Mouse (Mus musculus) forebrain, postnatal 0 days (tissue): ENCODE measurements around the gene 4930516K23Rik. TPM values are rescaled to one million over a fixed set of nuclear protein-coding genes. Genes with fewer than 3 reads are reported as not detected.

Source experiments
- ATAC-seq: fragments of 200-750 bp; cut with Nextera tagmentation; 2 replicates; pipeline ENCODE4 v1.8.0; 2017; ENCODE audit warnings: mild to moderate bottlenecking, moderate library complexity
- DNase-seq: peaks from one replicate; pipeline ENCODE4 v3.0.0-alpha.2; 2015
- H3K27ac ChIP-seq: fragments of 300-500 bp; sonication (generic); 2 replicates; pipeline ENCODE4 v1.5.1; 2014; ENCODE audit warnings: low read depth, mild to moderate bottlenecking, antibody characterized with exemption, low read length, moderate library complexity, mixed read lengths
- H3K27me3 ChIP-seq: fragments of 300-500 bp; sonication (generic); 2 replicates; pipeline ENCODE4 v1.6.1; 2014; ENCODE audit warnings: mild to moderate bottlenecking, low read length, mixed read lengths; ENCODE audit not compliant: insufficient read depth
- H3K36me3 ChIP-seq: fragments of 300-500 bp; sonication (generic); 2 replicates; pipeline ENCODE4 v1.6.1; 2014; ENCODE audit warnings: mild to moderate bottlenecking, moderate library complexity; ENCODE audit not compliant: insufficient read depth
- H3K4me1 ChIP-seq: fragments of 300-500 bp; sonication (generic); 2 replicates; pipeline ENCODE4 v1.6.1; 2014; ENCODE audit warnings: antibody characterized with exemption; ENCODE audit not compliant: insufficient read depth
- H3K4me2 ChIP-seq: fragments of 300-500 bp; sonication (generic); 2 replicates; pipeline ENCODE4 v1.6.1; 2014; ENCODE audit warnings: low read depth, mild to moderate bottlenecking, moderate library complexity
- H3K4me3 ChIP-seq: fragments of 300-500 bp; sonication (generic); 2 replicates; pipeline ENCODE4 v1.5.1; 2014; ENCODE audit warnings: low read depth, low read length, mixed read lengths
- H3K9ac ChIP-seq: fragments of 300-500 bp; sonication (generic); 2 replicates; pipeline ENCODE4 v1.6.1; 2014; ENCODE audit warnings: mild to moderate bottlenecking
- H3K9me3 ChIP-seq: fragments of 300-500 bp; sonication (generic); 2 replicates; pipeline ENCODE4 v1.6.1; 2016; ENCODE audit warnings: low read length
- CTCF ChIP-seq: sonication (generic); IDR thresholded peaks from 2 replicates; pipeline ENCODE4 v1.5.1; 2016; ENCODE audit warnings: antibody characterized with exemption, control low read depth, low read depth
- WGBS: fragments of 180-500 bp; shearing (Covaris S2); extraction: QIAGEN DNeasy Blood & Tissue Kit; methylation state at CpG from one replicate; pipeline ENCODE4 v1.1.7; 2014; 5-methylcytosine and 5-hydroxymethylcytosine counted together
- polyA plus RNA-seq: library from polyadenylated mRNA; unstranded; fragments of >200 nt; fragmentation: Nextera tagmentation; extraction: Ambion mirVana; gene quantifications from 2 replicates; pipeline ENCODE4 v1.2.1, GENCODE M21; 2015
- total RNA-seq: library from RNA; depleted of rRNA; stranded (reverse); fragments of >200 nt; gene quantifications from 2 replicates; pipeline ENCODE4 v1.2.3, GENCODE M21; 2014; rRNA removed

The 4930516K23Rik gene
- total RNA-seq (not detected in 2 replicates), polyA plus RNA-seq (not detected in 2 replicates)

- 55% methylated on average over 2 of the region's 2 CpGs for WGBS
- TF ChIP-seq CTCF: no peak
- no peak within 1 kb of the TSS for H3K9ac ChIP-seq
- ATAC-seq: no peak
- no peak within 1 kb of the TSS for H3K4me2 ChIP-seq
- H3K36me3 ChIP-seq: no peaks in the 10 kb centered on the region
- H3K27ac ChIP-seq: no peak within 1 kb of the TSS
- H3K27me3 ChIP-seq: no peaks in the 10 kb centered on the region
- H3K9me3 ChIP-seq: no peaks in the 10 kb centered on the region
- H3K4me3 ChIP-seq: no peak within 1 kb of the TSS
- no peaks in the 10 kb centered on the region for H3K4me1 ChIP-seq
- DNase-seq: no peak
Observed at GRCm38 (mm10) chr7:104061345-104061744, at the start of gene 4930516K23Rik. 4930516K23Rik (minus strand) TSS chr7:104061445.

DNA sequence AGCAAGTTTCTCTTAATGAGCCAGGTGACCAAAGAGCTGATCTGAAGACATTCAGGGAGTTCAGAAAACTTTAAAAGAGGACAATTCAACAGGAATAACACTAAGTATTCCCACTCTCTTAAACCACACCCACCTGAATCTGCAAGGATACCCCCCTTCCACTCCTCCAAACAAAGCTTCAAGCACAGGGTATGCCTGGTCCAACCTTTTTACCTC lies 43.4 kb upstream of the 4930516K23Rik start, which contains the start of gene Olfr646:
Gene Olfr646, plus strand, starts transcription at position 117 of the 216 bp plus-strand sequence.
- Histone ChIP-seq H3K4me3 (no peak within 1 kb of the TSS), H3K4me2 (no peak within 1 kb of the TSS), H3K4me1 (no peaks in the 10 kb centered on the region), H3K27me3 (no peaks in the 10 kb centered on the region), H3K9me3 (no peaks in the 10 kb centered on the region), H3K36me3 (no peaks in the 10 kb centered on the region), H3K9ac (no peak within 1 kb of the TSS), H3K27ac (no peak within 1 kb of the TSS)
- no peak for ATAC-seq
- no peak for TF ChIP-seq CTCF
- no peak for DNase-seq

GRCm38 (mm10) chr7:104103913-104104756 lies 42.9 kb upstream of the 4930516K23Rik start:
- 53% methylated on average over 4 of the region's 4 CpGs for WGBS

GRCm38 (mm10) chr7:104085365-104085764 lies 24.1 kb upstream of the 4930516K23Rik start, which contains the start of gene Olfr645:
Olfr645 (minus strand) TSS chr7:104085465.
- WGBS: 78% methylated on average over 1 of the region's 1 CpGs
- Histone ChIP-seq H3K9me3 (no peaks in the 10 kb centered on the region), H3K4me1 (no peaks in the 10 kb centered on the region), H3K27me3 (no peaks in the 10 kb centered on the region), H3K9ac (no peak within 1 kb of the TSS), H3K4me2 (no peak within 1 kb of the TSS), H3K36me3 (no peaks in the 10 kb centered on the region), H3K4me3 (no peak within 1 kb of the TSS), H3K27ac (no peak within 1 kb of the TSS)
- ATAC-seq (no peak), DNase-seq (no peak)
- TF ChIP-seq CTCF: no peak

More at GRCm38 (mm10) chr7:104103913-104104756, 42.9 kb upstream of the 4930516K23Rik start:
- Histone ChIP-seq H3K27me3 (no peaks in the 10 kb centered on the region), H3K4me3 (no peak overlapping the region), H3K9ac (no peak overlapping the region), H3K36me3 (no peaks in the 10 kb centered on the region), H3K4me2 (no peak overlapping the region), H3K4me1 (no peaks in the 10 kb centered on the region), H3K9me3 (no peaks in the 10 kb centered on the region), H3K27ac (no peak overlapping the region)
- no peak for TF ChIP-seq CTCF
- ATAC-seq (no peak), DNase-seq (no peak)

DNA sequence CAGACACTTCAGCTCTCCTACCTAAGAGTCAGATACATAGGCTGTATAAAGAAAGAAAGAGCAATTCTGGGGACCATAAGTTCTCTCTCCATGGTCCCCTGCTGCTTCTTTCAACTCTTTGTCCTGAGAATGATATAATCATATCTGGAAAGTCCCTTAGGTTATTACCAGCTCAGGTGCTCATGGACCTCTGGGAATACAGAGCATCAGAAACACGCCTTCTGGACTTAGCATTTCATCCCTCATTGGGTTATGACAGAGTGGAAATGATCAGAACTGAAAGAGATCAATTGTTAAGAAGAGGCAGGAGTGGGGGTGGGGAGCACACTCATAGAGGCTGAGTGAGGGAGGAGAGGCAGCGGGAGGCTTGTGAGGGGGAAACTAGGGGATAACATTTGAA lies 10.5 kb upstream of the 4930516K23Rik start, which contains the start of gene Olfr644:
Gene Olfr644, minus strand, starts transcription at position 101 of the 400 bp plus-strand sequence.
- ATAC-seq: no peak
- no peaks in the 10 kb centered on the region for H3K27me3 ChIP-seq
- WGBS: 75% methylated on average over 2 of the region's 2 CpGs

DNA sequence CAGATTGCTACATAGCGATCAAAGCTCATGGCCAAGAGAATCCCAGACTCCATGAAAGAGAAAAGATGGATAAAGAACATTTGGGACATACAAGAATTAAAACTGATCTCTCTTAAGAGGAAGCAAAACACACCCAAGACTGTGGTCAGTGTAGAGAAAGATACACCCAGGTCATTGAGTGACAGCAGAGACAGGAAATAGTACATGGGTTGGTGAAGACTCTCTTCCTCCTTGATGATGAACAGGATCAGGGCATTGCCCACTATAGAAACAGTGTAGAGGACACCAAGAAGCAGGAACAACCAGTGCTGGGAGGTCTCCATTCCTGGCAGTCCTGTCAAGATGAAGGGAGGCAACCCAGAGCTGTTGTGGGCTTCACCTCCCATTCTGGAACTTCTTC lies 2.0 kb downstream of the 4930516K23Rik start:
- Histone ChIP-seq H3K27me3 (no peaks in the 10 kb centered on the region), H3K4me1 (no peaks in the 10 kb centered on the region), H3K4me2 (no peak overlapping the region), H3K36me3 (no peaks in the 10 kb centered on the region), H3K9ac (no peak overlapping the region), H3K4me3 (no peak overlapping the region), H3K9me3 (no peaks in the 10 kb centered on the region), H3K27ac (no peak overlapping the region)
- WGBS: 94% methylated on average over 1 of the region's 1 CpGs
- TF ChIP-seq CTCF: no peak
- ATAC-seq (no peak), DNase-seq (no peak)

More for the DNA sequence above, 10.5 kb upstream of the 4930516K23Rik start, which contains the start of gene Olfr644:
- H3K4me1 ChIP-seq: no peaks in the 10 kb centered on the region
- no peak for DNase-seq
- no peak within 1 kb of the TSS for H3K4me2 ChIP-seq
- no peak within 1 kb of the TSS for H3K4me3 ChIP-seq
- no peak within 1 kb of the TSS for H3K9ac ChIP-seq
- H3K9me3 ChIP-seq: no peaks in the 10 kb centered on the region
- no peak for TF ChIP-seq CTCF
- H3K27ac ChIP-seq: no peak within 1 kb of the TSS
- H3K36me3 ChIP-seq: no peaks in the 10 kb centered on the region

GRCm38 (mm10) chr7:104052566-104052965 lies 8.7 kb downstream of the 4930516K23Rik start, which contains the start of gene Olfr642:
Olfr642 (minus strand) TSS chr7:104052666.
- WGBS: 72% methylated on average over 1 of the region's 1 CpGs
- H3K9ac ChIP-seq: no peak within 1 kb of the TSS
- no peak for TF ChIP-seq CTCF
- H3K36me3 ChIP-seq: no peaks in the 10 kb centered on the region
- H3K4me2 ChIP-seq: no peak within 1 kb of the TSS
- no peak for DNase-seq
- ATAC-seq: no peak
- no peaks in the 10 kb centered on the region for H3K4me1 ChIP-seq
- no peak within 1 kb of the TSS for H3K27ac ChIP-seq
- H3K9me3 ChIP-seq: no peaks in the 10 kb centered on the region
- H3K27me3 ChIP-seq: no peaks in the 10 kb centered on the region
- no peak within 1 kb of the TSS for H3K4me3 ChIP-seq
